In genomic region chr1:79858389-79858994, GRCm38 (mm10) we compare ENCODE assay signal across 8 mouse cellular contexts. TPM values are rescaled to one million over a fixed set of nuclear protein-coding genes. Genes with fewer than 3 reads are reported as not detected.
DNase-seq lines count a peak whose midpoint lies in the region; ATAC-seq and TF ChIP-seq lines count a peak whose summit lies in the region.

No protein-coding gene starts in this region.

- no peak overlapping the region for H3K27ac ChIP-seq in embryonic facial prominence, embryonic 15.5 days (replicated peaks)
- H3K27ac ChIP-seq in hindbrain, embryonic 11.5 days (ENCODE audit: low read depth, low read length) = no peak overlapping the region

- peak overlapping the region; percentile 65 for H3K4me3 ChIP-seq in embryonic facial prominence, embryonic 15.5 days (replicated peaks)
- H3K4me3 ChIP-seq in hindbrain, embryonic 11.5 days (ENCODE audit: low read depth, low read length) = peak overlapping the region; percentile 68
- H3K4me3 ChIP-seq in myocyte = peak overlapping the region; percentile 13

- peak; percentile 46 for ATAC-seq in Patski
- ATAC-seq in embryonic facial prominence, embryonic 15.5 days (ENCODE audit: insufficient number of reproducible peaks, low FRiP score, low TSS enrichment, low read depth) = peak; percentile 60
- peak; percentile 81 for ATAC-seq in hindbrain, embryonic 11.5 days (ENCODE audit: low FRiP score)

- under 1% methylated on average over 56 of the region's 76 CpGs for WGBS in embryonic facial prominence, embryonic 15.5 days
- WGBS in hindbrain, embryonic 11.5 days = under 1% methylated on average over 45 of the region's 76 CpGs

- no peak for TF ChIP-seq CTCF in Patski (IDR thresholded peaks at IDR 0.05)

- peak overlapping the region; percentile 93 for H3K4me2 ChIP-seq in embryonic facial prominence, embryonic 15.5 days (replicated peaks)
- peak overlapping the region; percentile 93 for H3K4me2 ChIP-seq in hindbrain, embryonic 11.5 days (replicated peaks; ENCODE audit: low read depth, low read length)
- peak overlapping the region; percentile 52 for H3K4me2 ChIP-seq in myocyte (ENCODE audit: low read depth)

- no peaks in the 10 kb centered on the region for H3K36me3 ChIP-seq in embryonic facial prominence, embryonic 15.5 days
- H3K36me3 ChIP-seq in hindbrain, embryonic 11.5 days (ENCODE audit: control insufficient read depth, insufficient read depth, low read length) = no peaks in the 10 kb centered on the region
- no peaks in the 10 kb centered on the region for H3K36me3 ChIP-seq in myocyte (ENCODE audit: control insufficient read depth, insufficient read depth)

- CTCF ChIA-PET in Patski (lab: Charles Lee) = no interaction called here

- H3K9me3 ChIP-seq in embryonic facial prominence, embryonic 15.5 days (replicated peaks) = no peaks in the 10 kb centered on the region
- no peaks in the 10 kb centered on the region for H3K9me3 ChIP-seq in hindbrain, embryonic 11.5 days (ENCODE audit: control insufficient read depth, low read length)

- H3ac ChIP-seq in myocyte (ENCODE audit: control insufficient read depth, insufficient read length) = no peak overlapping the region

- POLR2A ChIA-PET in Patski (lab: Charles Lee) = no interaction called here

- H3K4me1 ChIP-seq in embryonic facial prominence, embryonic 15.5 days = peaks cover 37% of the 10 kb centered on the region
- H3K4me1 ChIP-seq in hindbrain, embryonic 11.5 days (replicated peaks; ENCODE audit: control insufficient read depth, insufficient read depth, low read length) = 0 out of 2 replicates have a peak, but pooled peaks cover 4% of the 10 kb centered on the region

- peak overlapping the region; percentile 83 for H3K9ac ChIP-seq in embryonic facial prominence, embryonic 15.5 days
- H3K9ac ChIP-seq in hindbrain, embryonic 11.5 days (ENCODE audit: low read depth, low read length) = peak overlapping the region; percentile 82

- in situ Hi-C loops in Patski (cut with MboI; ENCODE audit: low pct_unique_long_range_greater_than_20kb) = no loop called here

- TF ChIP-seq POLR2A in myocyte (IDR thresholded peaks at IDR 0.05; ENCODE audit: insufficient read length, low read depth) = peak; percentile 72

- peak; percentile 15 to 27 for DNase-seq in layer of hippocampus, postnatal 14 days (ENCODE audit: low spot score in 2 of 2)
- DNase-seq in layer of hippocampus, adult 9-10 months (ENCODE audit: low spot score) = no peak
- DNase-seq in Patski (ENCODE audit: low read depth, low spot score) = no peak
- peak; percentile 72 for DNase-seq in hindbrain, embryonic 11.5 days (ENCODE audit: low spot score)
- DNase-seq in liver = peak; percentile 34
- DNase-seq in thymus, postnatal 36 days = peak; percentile 32 to 46

- peaks cover 26% of the 10 kb centered on the region for H3K27me3 ChIP-seq in Patski
- H3K27me3 ChIP-seq in embryonic facial prominence, embryonic 15.5 days = no peaks in the 10 kb centered on the region
- peaks cover 3% of the 10 kb centered on the region; the same call in 1 of the 2 replicates for H3K27me3 ChIP-seq in hindbrain, embryonic 11.5 days (ENCODE audit: control insufficient read depth, insufficient read depth, low read length)
- no peaks in the 10 kb centered on the region for H3K27me3 ChIP-seq in myocyte (ENCODE audit: control insufficient read depth, insufficient read depth, insufficient read length)

- no peaks in the 10 kb centered on the region for H3K79me2 ChIP-seq in myocyte (ENCODE audit: control insufficient read depth, insufficient read depth)

TF ChIP-seq in myocyte, 11 proteins besides CTCF, POLR2A, EP300 and RAD21:
- TF ChIP-seq E2F4 (IDR thresholded peaks at IDR 0.05; ENCODE audit: insufficient read depth) = no peak

RNA-seq across cellular contexts. Expression of gene Serpine2, which starts 2.5 kb away (rescaled TPM):
- 100 to 1,000 TPM; 178 to 195 TPM for total RNA-seq in layer of hippocampus, postnatal 14 days (2021)
- polyA plus RNA-seq in Patski (2021) = 2.5 TPM
- polyA plus RNA-seq in embryonic facial prominence, embryonic 15.5 days (2015; fragmentation: Nextera tagmentation; extraction: Ambion mirVana) = 276 and 314 TPM in 2 replicates
- polyA plus RNA-seq in hindbrain, embryonic 11.5 days (2014; fragmentation: Nextera tagmentation; extraction: Ambion mirVana) = 91.7 and 103 TPM in 2 replicates
- 18.2 TPM for polyA plus RNA-seq in myocyte (2012; fragmentation: generic; extraction: Trizol)

Comparison
In these comparisons a context has a peak if more than half of its experiments do, and no peak if none do; other contexts are left out.
1. DNase-seq: peak in layer of hippocampus, postnatal 14 days (2 of 2), hindbrain, embryonic 11.5 days (single experiment), liver (single experiment) and thymus, postnatal 36 days (2 of 2); none in layer of hippocampus, adult 9-10 months (single experiment) and Patski (single experiment).
2. H3K4me3 ChIP-seq: peak in every context shown above with its lines; median percentile 68 in hindbrain, embryonic 11.5 days; 65 in embryonic facial prominence, embryonic 15.5 days; 13 in myocyte.
3. Peak in every context shown above with its lines, with median percentiles within 50 percentile points of each other: ATAC-seq and H3K4me2 ChIP-seq.